Mouse (Mus musculus) activated CD4-positive, CD25-positive, alpha-beta regulatory T cell, adult 4 months (primary cell): Measurements from ENCODE around the gene Frem2. TPM values are rescaled to one million over a fixed set of nuclear protein-coding genes. Genes with fewer than 3 reads are reported as not detected.

Experiments
- ATAC-seq: one replicate; pipeline ENCODE4 v1.8.0; 2017
- polyA plus RNA-seq, 2 experiments: library from polyadenylated mRNA; unstranded; fragments of 100-300 nt; shearing (Covaris generic); gene quantifications; one replicate each; pipeline ENCODE4 v1.2.1; 2017

Gene Frem2
- polyA plus RNA-seq, 2 experiments from 2014 or later = not detected

GRCm38 (mm10) chr3:53465330-53465729, 191.8 kb downstream of the Frem2 start:
- ATAC-seq = no peak

DNA sequence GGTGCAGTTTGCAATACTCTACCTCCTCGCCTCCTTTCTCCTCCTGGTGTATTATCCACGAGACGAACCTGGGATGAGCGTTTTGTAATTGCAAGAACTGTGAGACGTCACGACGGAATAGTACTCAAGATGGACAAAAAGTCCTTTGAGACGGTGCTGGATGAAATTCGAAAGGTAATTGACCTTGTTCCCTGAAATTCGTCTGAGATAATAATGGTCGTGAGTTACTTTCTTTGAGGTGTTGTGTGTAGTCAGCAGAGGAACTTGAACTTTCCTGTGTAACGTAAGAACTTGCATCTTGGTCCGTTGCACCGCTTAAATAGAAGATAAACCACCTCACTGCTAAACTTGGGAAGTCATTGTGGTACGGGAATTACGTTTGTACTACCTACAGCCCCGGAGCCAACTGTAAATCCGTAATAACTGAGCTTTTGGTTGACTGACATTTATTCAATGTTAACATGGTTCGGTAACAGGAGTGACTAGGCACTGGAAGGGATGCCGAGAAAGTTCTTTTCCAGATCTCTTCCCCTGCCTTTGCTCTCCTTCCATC, 192.9 kb downstream of the Frem2 start:
- no peak for ATAC-seq

Other genes with a start within 250 kb of the Frem2 start
- gene Nhlrc3, start 194.0 kb downstream of the Frem2 start, polyA plus RNA-seq = 10 to 100 TPM; 10.1 to 11.8 TPM
- gene Proser1, start 193.7 kb downstream of the Frem2 start, polyA plus RNA-seq = 1 to 10 TPM; 8.7 to 8.8 TPM
- gene Stoml3, start 168.7 kb downstream of the Frem2 start, polyA plus RNA-seq = not detected
- gene Gm10985, start 187.7 kb upstream of the Frem2 start, polyA plus RNA-seq = not detected
- gene Ufm1, start 206.5 kb upstream of the Frem2 start, polyA plus RNA-seq = 10 to 100 TPM; 70.0 to 74.8 TPM